Mouse (Mus musculus) midbrain, embryonic 16.5 days (tissue): ENCODE data around the gene Efnb1. TPM values are rescaled to one million over a fixed set of nuclear protein-coding genes. Genes with fewer than 3 reads are reported as not detected.
A peak's percentile ranks its signal among the peaks of the same experiment; 100 is the strongest.
"Not testable (repeated sequence)": the region's sequence is repeated elsewhere in the genome, so short reads cannot be mapped to it uniquely, and the experiment has no call there.

Source experiments
- ATAC-seq: fragments of 200-750 bp; cut with Nextera tagmentation; 2 replicates; pipeline ENCODE4 v1.8.0; 2017; ENCODE audit warnings: moderate TSS enrichment
- H3K27ac ChIP-seq: fragments of 300-500 bp; sonication (generic); 2 replicates; pipeline ENCODE4 v1.5.1; 2014; ENCODE audit warnings: mild to moderate bottlenecking, low read length, mixed read lengths
- H3K27me3 ChIP-seq: fragments of 300-500 bp; sonication (generic); 2 replicates; pipeline ENCODE4 v1.6.1; 2014; ENCODE audit warnings: low read depth, low read length, mixed read lengths; ENCODE audit not compliant: control insufficient read depth, insufficient read depth
- H3K36me3 ChIP-seq: fragments of 300-500 bp; sonication (generic); 2 replicates; pipeline ENCODE4 v1.6.1; 2014; ENCODE audit warnings: mild to moderate bottlenecking, low read length, moderate library complexity, mixed read lengths; ENCODE audit not compliant: control insufficient read depth, insufficient read depth
- H3K4me1 ChIP-seq: fragments of 300-500 bp; sonication (generic); 2 replicates; pipeline ENCODE4 v1.6.1; 2014; ENCODE audit warnings: mild to moderate bottlenecking, low read length, mixed read lengths; ENCODE audit not compliant: control insufficient read depth, insufficient read depth
- H3K4me2 ChIP-seq: fragments of 300-500 bp; sonication (generic); 2 replicates; pipeline ENCODE4 v1.6.1; 2014; ENCODE audit warnings: mild to moderate bottlenecking, low read length, mixed read lengths
- H3K4me3 ChIP-seq: fragments of 300-500 bp; sonication (generic); 2 replicates; pipeline ENCODE4 v1.5.1; 2014; ENCODE audit warnings: low read depth, mild to moderate bottlenecking, low read length, moderate library complexity, mixed read lengths
- H3K9ac ChIP-seq: fragments of 300-500 bp; sonication (generic); 2 replicates; pipeline ENCODE4 v1.6.1; 2014; ENCODE audit warnings: low read depth, low read length, mixed read lengths
- H3K9me3 ChIP-seq: fragments of 300-500 bp; sonication (generic); replicated peaks from 2 replicates; pipeline ENCODE4 v1.6.1; 2014; ENCODE audit warnings: mild to moderate bottlenecking, low read length, mixed read lengths; ENCODE audit not compliant: control insufficient read depth, poor library complexity, severe bottlenecking
- WGBS: fragments of 180-500 bp; shearing (Covaris S2); extraction: QIAGEN DNeasy Blood & Tissue Kit; methylation state at CpG from one replicate; pipeline ENCODE4 v1.1.7; 2014; 5-methylcytosine and 5-hydroxymethylcytosine counted together
- polyA plus RNA-seq: library from polyadenylated mRNA; unstranded; fragments of >200 nt; fragmentation: Nextera tagmentation; extraction: Ambion mirVana; gene quantifications from 2 replicates; pipeline ENCODE4 v1.2.1, GENCODE M21; 2015

The Efnb1 gene
- polyA plus RNA-seq: 15.6 and 19.6 TPM in 2 replicates

- peak; percentile 92 for ATAC-seq
- peaks cover 17% of the 10 kb centered on the region for H3K4me1 ChIP-seq
- H3K9me3 ChIP-seq: no peaks in the 10 kb centered on the region
- H3K9ac ChIP-seq: peak within 1 kb of the TSS; percentile 77
- H3K4me3 ChIP-seq: peak within 1 kb of the TSS; percentile 59
- peak within 1 kb of the TSS; percentile 73 for H3K27ac ChIP-seq
- 33% methylated on average over 35 of the region's 35 CpGs for WGBS
- H3K36me3 ChIP-seq: no peaks in the 10 kb centered on the region
- peaks cover 5% of the 10 kb centered on the region; the same call in 1 of the 2 replicates for H3K27me3 ChIP-seq
- peak within 1 kb of the TSS; percentile 71 for H3K4me2 ChIP-seq
Measured at GRCm38 (mm10) chrX:99135523-99136258, at the start of gene Efnb1. Gene Efnb1 (plus strand): TSS chrX:99136130.

GRCm38 (mm10) chrX:99092704-99093103 lies 43.2 kb upstream of the Efnb1 start:
- ATAC-seq: no peak
- WGBS: 78% methylated on average over 2 of the region's 2 CpGs
- Histone ChIP-seq H3K9me3 (no peaks in the 10 kb centered on the region), H3K36me3 (no peaks in the 10 kb centered on the region), H3K27ac (no peak overlapping the region), H3K27me3 (no peaks in the 10 kb centered on the region), H3K4me3 (no peak overlapping the region), H3K4me2 (no peak overlapping the region), H3K4me1 (no peaks in the 10 kb centered on the region), H3K9ac (no peak overlapping the region)

GRCm38 (mm10) chrX:99111088-99111724 lies 24.7 kb upstream of the Efnb1 start:
- not testable (repeated sequence) for H3K27ac ChIP-seq, H3K4me1 ChIP-seq, H3K9ac ChIP-seq, H3K36me3 ChIP-seq, H3K4me2 ChIP-seq, H3K4me3 ChIP-seq, H3K9me3 ChIP-seq, H3K27me3 ChIP-seq
- 0 out of 2 replicates have a peak, but pooled peaks have one; percentile 11 for ATAC-seq
- 69% methylated on average over 5 of the region's 10 CpGs for WGBS

- H3K4me1 ChIP-seq: no peaks in the 10 kb centered on the region
- no peaks in the 10 kb centered on the region for H3K36me3 ChIP-seq
- WGBS: 91% methylated on average over 5 of the region's 5 CpGs
- H3K4me3 ChIP-seq: no peak overlapping the region
- ATAC-seq: no peak
- H3K9me3 ChIP-seq: no peaks in the 10 kb centered on the region
- H3K27ac ChIP-seq: no peak overlapping the region
- H3K9ac ChIP-seq: no peak overlapping the region
- H3K4me2 ChIP-seq: no peak overlapping the region
- peaks cover 4% of the 10 kb centered on the region for H3K27me3 ChIP-seq
Measured at GRCm38 (mm10) chrX:99119510-99119909, 16.4 kb upstream of the Efnb1 start.

GRCm38 (mm10) chrX:99130059-99130458 lies 5.9 kb upstream of the Efnb1 start:
- Histone ChIP-seq H3K4me2 (no peak overlapping the region), H3K9ac (no peak overlapping the region), H3K36me3 (no peaks in the 10 kb centered on the region), H3K27ac (no peak overlapping the region), H3K4me1 (0 out of 2 replicates have a peak, but pooled peaks cover under 1% of the 10 kb centered on the region), H3K27me3 (peaks cover 5% of the 10 kb centered on the region; the same call in 1 of the 2 replicates), H3K9me3 (no peaks in the 10 kb centered on the region), H3K4me3 (no peak overlapping the region)
- ATAC-seq: peak; percentile 14; the same call in 1 of the 2 replicates
- WGBS: 20% methylated on average over 3 of the region's 3 CpGs

- 77% methylated on average over 6 of the region's 6 CpGs for WGBS
- ATAC-seq: no peak
Measured at GRCm38 (mm10) chrX:99132573-99132972, 3.4 kb upstream of the Efnb1 start.

GRCm38 (mm10) chrX:99134891-99135290 lies 1.0 kb upstream of the Efnb1 start:
- 14% methylated on average over 14 of the region's 14 CpGs for WGBS
- Histone ChIP-seq H3K9me3 (no peaks in the 10 kb centered on the region), H3K9ac (0 out of 2 replicates have a peak overlapping the region, but pooled peaks have one; percentile 30), H3K27me3 (peaks cover 5% of the 10 kb centered on the region; the same call in 1 of the 2 replicates), H3K27ac (peak overlapping the region; percentile 63; the same call in 1 of the 2 replicates), H3K4me2 (peak overlapping the region; percentile 71), H3K4me1 (peaks cover 11% of the 10 kb centered on the region; the same call in 1 of the 2 replicates), H3K4me3 (peak overlapping the region; percentile 59), H3K36me3 (no peaks in the 10 kb centered on the region)
- peak; percentile 26 for ATAC-seq

More at GRCm38 (mm10) chrX:99132573-99132972, 3.4 kb upstream of the Efnb1 start:
- Histone ChIP-seq H3K9me3 (no peaks in the 10 kb centered on the region), H3K4me1 (0 out of 2 replicates have a peak, but pooled peaks cover 6% of the 10 kb centered on the region), H3K27ac (no peak overlapping the region), H3K27me3 (peaks cover 5% of the 10 kb centered on the region; the same call in 1 of the 2 replicates), H3K4me2 (no peak overlapping the region), H3K36me3 (no peaks in the 10 kb centered on the region), H3K9ac (no peak overlapping the region), H3K4me3 (no peak overlapping the region)

DNA sequence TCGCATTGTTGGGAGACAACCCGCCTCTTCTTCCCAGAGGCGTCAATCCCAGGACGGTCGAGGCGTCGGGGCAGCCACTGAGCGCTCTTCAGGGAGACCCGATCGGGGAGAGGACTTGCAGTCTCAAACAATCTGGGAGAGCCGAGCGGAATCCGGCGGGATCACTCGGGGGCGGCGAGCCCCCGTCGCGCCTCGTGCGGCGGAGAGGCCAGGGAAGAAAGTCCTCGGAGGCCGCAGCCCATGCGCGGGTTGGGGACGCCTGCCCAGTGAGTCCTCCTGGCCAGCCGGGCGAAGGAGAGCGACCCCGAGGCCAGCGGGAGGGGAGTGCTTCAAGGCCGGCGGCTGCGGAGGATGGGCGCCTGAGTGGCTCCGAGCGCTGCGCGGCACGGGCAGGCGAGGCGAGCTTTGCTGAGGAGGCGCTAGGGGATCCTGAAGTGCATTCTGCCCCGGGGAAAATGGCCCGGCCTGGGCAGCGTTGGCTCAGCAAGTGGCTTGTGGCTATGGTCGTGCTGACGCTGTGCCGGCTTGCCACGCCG lies 569 bp downstream of the Efnb1 start:
- Histone ChIP-seq H3K9me3 (no peaks in the 10 kb centered on the region), H3K9ac (peak overlapping the region; percentile 77), H3K4me2 (peak overlapping the region; percentile 63), H3K4me1 (peaks cover 18% of the 10 kb centered on the region), H3K36me3 (no peaks in the 10 kb centered on the region), H3K27me3 (0 out of 2 replicates have a peak, but pooled peaks cover 5% of the 10 kb centered on the region), H3K4me3 (peak overlapping the region; percentile 59), H3K27ac (peak overlapping the region; percentile 73)
- peak; percentile 3 for ATAC-seq
- WGBS: 25% methylated on average over 31 of the region's 53 CpGs
